Mouse (Mus musculus): Measurements from ENCODE around the gene Myt1l.

DNA sequence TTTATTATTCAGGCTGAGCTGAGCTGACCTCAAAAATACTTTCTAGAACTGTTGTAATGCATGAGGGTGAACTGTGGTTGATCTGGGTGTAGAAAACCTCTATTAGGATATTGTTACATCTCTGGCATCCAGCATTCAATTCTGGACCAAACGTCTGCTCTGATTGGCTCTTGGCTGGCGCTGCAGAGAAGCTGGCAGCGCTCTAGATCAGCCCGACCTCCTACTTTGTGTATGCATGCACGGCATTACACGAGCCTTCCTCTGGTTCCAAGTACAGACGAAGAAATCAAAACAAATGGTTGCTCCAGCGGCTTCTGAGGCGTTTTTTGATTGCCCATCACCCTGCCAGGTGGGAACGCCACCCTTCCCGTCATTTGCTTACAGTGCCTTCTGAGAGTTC lies 303.2 kb downstream of the Myt1l start:
- TF ChIP-seq CTCF (conservative IDR thresholded peaks at IDR 0.05; ENCODE audit: low read length) (no peak), NANOG (IDR thresholded peaks at IDR 0.05; ENCODE audit: borderline replicate concordance, low read length) (no peak)

Measured in E14TG2a.4 (cell line).